Mouse (Mus musculus) kidney, adult 2 months (tissue): ENCODE results near the gene Zfp64. TPM values are rescaled to one million over a fixed set of nuclear protein-coding genes. Genes with fewer than 3 reads are reported as not detected.

Experiments used
- DNase-seq: peaks from one replicate; pipeline ENCODE4 v3.0.0; 2021
- H3K27ac ChIP-seq: fragments of 200-500 bp; 2 replicates; pipeline ENCODE4 v1.5.1; 2012; ENCODE audit warnings: low read depth, low read length, control low read depth, inconsistent platforms; ENCODE audit not compliant: insufficient read depth
- H3K27me3 ChIP-seq: fragments of 200-500 bp; replicated peaks from 2 replicates; pipeline ENCODE4 v1.6.1; 2012; ENCODE audit warnings: mild to moderate bottlenecking, moderate library complexity, low read length, inconsistent platforms; ENCODE audit not compliant: control insufficient read depth, insufficient read depth
- H3K36me3 ChIP-seq: fragments of 200-500 bp; 2 replicates; pipeline ENCODE4 v1.6.1; 2012; ENCODE audit warnings: mild to moderate bottlenecking, moderate library complexity, low read length, inconsistent platforms; ENCODE audit not compliant: control insufficient read depth, insufficient read depth
- H3K4me1 ChIP-seq: fragments of 200-500 bp; 2 replicates; pipeline ENCODE4 v1.6.1; 2011; ENCODE audit warnings: low read length; ENCODE audit not compliant: control insufficient read depth, insufficient read depth
- H3K4me3 ChIP-seq: fragments of 200-500 bp; 2 replicates; pipeline ENCODE4 v1.5.1; 2011; ENCODE audit warnings: mild to moderate bottlenecking, low read depth, low read length, control low read depth; ENCODE audit not compliant: insufficient read depth
- CTCF ChIP-seq: fragments of 200-500 bp; conservative IDR thresholded peaks from 2 replicates; pipeline ENCODE4 v1.5.1; 2011; ENCODE audit warnings: low read depth, mild to moderate bottlenecking, control low read depth, low read length, moderate library complexity, mixed read lengths; ENCODE audit not compliant: insufficient read depth, insufficient read length
- POLR2A ChIP-seq: fragments of 200-500 bp; IDR thresholded peaks from one replicate; pipeline ENCODE4 v1.6.1; 2011; ENCODE audit warnings: low read depth, low read length, control low read depth
- WGBS: fragments of 180-500 bp; shearing (Covaris S2); methylation state at CpG from one replicate; pipeline ENCODE4 v1.1.7; 2018; 5-methylcytosine and 5-hydroxymethylcytosine counted together
- polyA plus RNA-seq: library from polyadenylated mRNA; depleted of rRNA; stranded (reverse); fragments of >200 nt; gene quantifications from 2 replicates; pipeline ENCODE4 v1.2.3, GENCODE M21; 2012; rRNA removed

The Zfp64 gene
- polyA plus RNA-seq = 18.6 and 20.0 TPM in 2 replicates

DNA sequence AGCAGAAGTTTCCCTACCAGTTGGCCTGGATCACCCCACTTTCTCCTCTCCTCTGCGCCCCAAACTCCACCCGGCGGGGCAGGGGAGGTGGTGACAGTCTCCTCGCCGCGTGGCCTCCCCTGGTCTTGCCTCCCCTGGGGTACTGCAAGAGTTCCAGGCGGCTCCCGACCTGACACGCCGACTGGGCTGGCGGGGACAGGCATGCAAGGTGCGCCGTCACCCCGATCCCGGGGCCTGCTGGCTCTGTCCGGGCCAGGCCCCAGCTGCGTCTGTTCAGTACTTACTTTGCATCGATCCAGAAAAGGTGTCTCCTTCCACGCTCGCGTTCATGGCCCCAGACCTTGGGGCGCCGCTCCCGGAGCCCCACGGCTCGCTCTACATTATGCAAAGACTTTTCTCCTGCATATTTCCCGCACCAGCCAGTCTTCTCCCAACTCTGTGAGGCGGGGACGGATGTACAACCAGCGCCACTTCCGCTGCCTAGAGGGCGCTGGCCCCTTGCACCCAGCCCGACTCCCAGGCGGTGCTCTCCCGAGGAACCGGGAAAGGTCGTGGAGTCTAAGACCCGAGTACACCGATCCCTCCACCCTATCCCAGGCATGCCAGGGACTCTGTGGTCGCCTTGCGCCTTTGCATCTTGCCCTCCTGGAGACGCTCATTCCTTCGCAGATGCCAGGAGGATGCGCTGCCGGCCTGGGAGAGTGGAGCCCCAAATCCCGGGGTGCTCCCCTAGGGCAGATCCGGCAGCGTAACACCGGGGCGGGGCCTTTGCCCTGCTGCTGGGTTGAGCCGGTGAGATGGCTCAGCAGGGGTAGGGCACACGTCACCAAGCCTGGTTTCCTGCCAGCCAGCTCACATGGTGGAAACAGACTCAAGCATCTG is at the start of gene Zfp64:
Gene Zfp64 (minus strand): TSS at position 753 of the 882 bp plus-strand sequence.
- no peaks in the 10 kb centered on the region; the same call in 1 of the 2 replicates for H3K4me1 ChIP-seq
- no peaks in the 10 kb centered on the region; the same call in 1 of the 2 replicates for H3K36me3 ChIP-seq
- DNase-seq = peak; percentile 94
- H3K27me3 ChIP-seq = no peaks in the 10 kb centered on the region
- H3K27ac ChIP-seq = peak within 1 kb of the TSS; percentile 94
- under 1% methylated on average over 52 of the region's 52 CpGs for WGBS
- TF ChIP-seq POLR2A (no peak), CTCF (peak; percentile 54)
- H3K4me3 ChIP-seq = peak within 1 kb of the TSS; percentile 82

DNA sequence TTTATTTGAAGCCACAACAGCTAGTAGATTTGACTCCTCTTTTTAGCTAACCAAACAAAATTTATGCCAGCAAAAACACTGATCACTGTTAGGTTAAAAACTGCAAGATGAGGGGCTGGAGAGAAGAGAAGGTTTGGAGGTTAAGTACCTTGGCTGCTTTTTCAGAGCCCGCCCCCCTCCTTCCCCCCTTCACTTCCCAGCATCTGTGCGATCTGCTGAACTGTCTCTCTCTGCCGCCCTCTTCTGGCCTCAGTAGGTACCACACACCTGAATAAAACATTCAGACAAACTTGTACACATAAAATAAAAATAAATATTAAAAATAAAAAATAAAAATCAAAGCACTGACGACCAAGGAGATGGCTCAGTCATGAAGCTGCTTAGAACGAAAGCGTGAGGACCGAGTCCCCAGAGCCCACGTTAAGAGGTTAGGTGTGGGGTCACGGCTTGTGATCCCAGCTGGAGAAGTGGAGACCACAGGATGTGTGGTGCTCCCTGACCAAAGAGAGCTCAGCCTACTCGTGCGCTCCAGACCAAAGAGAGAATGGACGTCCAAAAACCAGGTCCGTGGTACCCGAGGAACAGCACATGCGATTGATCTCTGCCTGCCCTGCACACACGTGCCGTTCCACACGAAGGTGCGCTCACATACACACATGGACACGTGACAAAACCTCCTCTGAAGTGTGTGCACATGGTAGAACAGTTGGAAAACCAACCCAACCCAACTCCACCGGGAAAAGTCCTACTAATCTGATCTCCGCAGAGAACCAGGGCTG is 37.4 kb upstream of the Zfp64 start:
- Histone ChIP-seq H3K4me1 (no peaks in the 10 kb centered on the region), H3K4me3 (no peak overlapping the region), H3K27ac (no peak overlapping the region), H3K36me3 (no peaks in the 10 kb centered on the region), H3K27me3 (no peaks in the 10 kb centered on the region)
- peak; percentile 40 for DNase-seq
- TF ChIP-seq POLR2A = no peak
- peak; percentile 41; the same call in 1 of the 2 replicates for TF ChIP-seq CTCF
- 82% methylated on average over 22 of the region's 22 CpGs for WGBS

DNA sequence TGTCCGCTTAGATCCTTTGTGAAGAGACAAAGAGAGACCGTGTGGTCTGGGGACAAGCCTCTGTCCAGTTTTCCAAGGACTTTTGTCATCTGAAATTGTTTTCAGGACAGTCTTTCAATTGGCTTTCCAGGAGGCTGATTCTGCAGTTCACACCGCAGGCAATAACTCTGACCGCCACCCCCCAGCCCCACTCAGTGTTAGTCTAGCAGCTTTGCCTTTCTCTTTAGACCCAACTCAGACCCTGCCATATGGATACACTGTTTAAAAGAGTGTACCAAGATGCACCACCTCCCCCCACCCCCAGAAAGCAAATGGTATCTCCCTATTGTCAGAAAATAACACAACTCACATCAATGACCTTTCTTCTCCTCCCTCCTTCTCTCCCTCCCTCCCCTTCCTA is 35.6 kb upstream of the Zfp64 start:
- WGBS = 79% methylated on average over 4 of the region's 4 CpGs
- no peaks in the 10 kb centered on the region for H3K4me1 ChIP-seq
- H3K27ac ChIP-seq = no peak overlapping the region
- DNase-seq = no peak
- no peaks in the 10 kb centered on the region for H3K27me3 ChIP-seq
- H3K4me3 ChIP-seq = no peak overlapping the region
- H3K36me3 ChIP-seq = no peaks in the 10 kb centered on the region
- TF ChIP-seq CTCF (no peak), POLR2A (no peak)

DNA sequence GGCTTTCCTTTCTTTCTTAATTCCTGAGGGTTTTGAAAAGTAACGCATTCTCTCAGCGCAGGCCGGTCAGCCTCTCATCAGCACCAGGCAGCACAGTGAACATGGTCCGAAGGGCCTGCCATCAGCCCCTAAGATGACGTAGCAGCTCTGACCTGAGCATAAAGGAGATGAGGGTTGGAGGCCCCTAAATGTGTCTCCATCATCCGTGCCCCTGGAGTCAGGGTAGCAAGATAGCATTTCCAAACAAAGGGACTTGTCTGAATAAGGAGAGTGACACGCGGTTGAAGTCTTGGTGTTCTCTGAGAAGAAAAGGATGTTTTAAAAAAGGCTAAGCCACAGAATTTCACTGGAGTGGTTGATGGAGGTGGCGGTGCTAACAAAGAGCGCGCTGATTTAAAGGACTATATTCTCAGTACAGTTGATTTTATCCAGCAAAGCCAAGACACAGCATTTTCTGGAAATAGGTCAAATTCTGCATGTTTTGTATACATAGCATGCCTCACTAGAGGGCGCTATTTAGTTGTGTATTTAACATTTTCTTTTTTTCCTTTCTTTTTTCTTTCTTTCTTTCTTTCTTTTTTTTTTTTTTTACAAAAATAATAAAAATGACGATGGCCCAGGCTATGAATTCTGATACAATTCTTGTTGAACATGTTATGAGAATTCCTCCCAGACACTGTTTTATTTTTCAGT is 34.8 kb upstream of the Zfp64 start:
- Histone ChIP-seq H3K27me3 (no peaks in the 10 kb centered on the region), H3K36me3 (no peaks in the 10 kb centered on the region), H3K4me3 (no peak overlapping the region), H3K27ac (no peak overlapping the region), H3K4me1 (no peaks in the 10 kb centered on the region)
- DNase-seq = peak; percentile 22
- WGBS = 56% methylated on average over 13 of the region's 13 CpGs
- 0 out of 2 replicates have a peak, but pooled peaks have one; percentile 6 for TF ChIP-seq CTCF
- TF ChIP-seq POLR2A = no peak

DNA sequence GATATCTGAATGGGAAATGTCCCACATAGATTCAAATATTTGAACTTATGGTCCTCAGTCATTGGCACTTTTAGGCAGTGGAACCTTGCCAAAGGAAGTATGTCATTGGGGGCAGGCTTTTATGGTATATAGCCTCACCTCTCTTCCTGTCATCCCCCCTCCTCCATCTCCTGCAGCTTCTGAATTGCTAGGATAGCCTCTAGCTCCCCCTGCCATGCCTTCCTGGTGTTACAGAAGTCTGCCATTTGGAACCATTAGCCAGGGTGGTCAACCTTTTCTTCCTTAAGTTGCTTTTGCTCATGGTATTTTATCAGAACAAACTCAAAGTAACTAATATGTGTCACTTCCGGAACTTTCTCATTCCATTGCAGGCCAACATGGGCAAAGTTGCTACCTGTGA is 32.7 kb upstream of the Zfp64 start:
- H3K27me3 ChIP-seq = no peaks in the 10 kb centered on the region
- 98% methylated on average over 1 of the region's 1 CpGs for WGBS
- no peaks in the 10 kb centered on the region for H3K4me1 ChIP-seq
- TF ChIP-seq CTCF = no peak
- TF ChIP-seq POLR2A = no peak
- no peak overlapping the region for H3K27ac ChIP-seq
- no peak for DNase-seq
- no peaks in the 10 kb centered on the region for H3K36me3 ChIP-seq
- H3K4me3 ChIP-seq = no peak overlapping the region

DNA sequence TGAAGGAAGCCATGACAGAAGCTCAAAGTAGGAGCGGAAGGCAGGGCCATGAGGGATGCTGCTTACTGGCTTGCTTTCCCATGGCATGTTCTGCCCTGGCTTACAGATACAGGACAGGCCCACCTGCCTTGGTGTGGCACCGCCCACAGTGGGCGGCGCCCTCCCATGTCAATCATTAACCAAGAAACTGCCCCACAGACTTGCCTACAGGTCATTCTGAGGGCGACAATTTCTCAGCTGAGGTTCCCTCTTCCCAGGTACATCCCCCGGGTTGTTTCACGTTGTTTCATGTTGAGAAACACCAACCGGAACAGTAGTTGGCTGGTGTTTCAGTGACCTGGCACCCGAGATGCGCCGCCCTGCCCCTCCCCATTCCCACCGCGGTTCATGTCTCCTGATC is 32.0 kb upstream of the Zfp64 start:
- peak; percentile 42 for DNase-seq
- H3K4me1 ChIP-seq = no peaks in the 10 kb centered on the region
- H3K27me3 ChIP-seq = no peaks in the 10 kb centered on the region
- TF ChIP-seq CTCF (no peak), POLR2A (no peak)
- no peak overlapping the region for H3K4me3 ChIP-seq
- H3K27ac ChIP-seq = no peak overlapping the region
- 58% methylated on average over 13 of the region's 13 CpGs for WGBS
- no peaks in the 10 kb centered on the region for H3K36me3 ChIP-seq
